Mouse (Mus musculus): ENCODE data around the gene Dip2c.

DNA sequence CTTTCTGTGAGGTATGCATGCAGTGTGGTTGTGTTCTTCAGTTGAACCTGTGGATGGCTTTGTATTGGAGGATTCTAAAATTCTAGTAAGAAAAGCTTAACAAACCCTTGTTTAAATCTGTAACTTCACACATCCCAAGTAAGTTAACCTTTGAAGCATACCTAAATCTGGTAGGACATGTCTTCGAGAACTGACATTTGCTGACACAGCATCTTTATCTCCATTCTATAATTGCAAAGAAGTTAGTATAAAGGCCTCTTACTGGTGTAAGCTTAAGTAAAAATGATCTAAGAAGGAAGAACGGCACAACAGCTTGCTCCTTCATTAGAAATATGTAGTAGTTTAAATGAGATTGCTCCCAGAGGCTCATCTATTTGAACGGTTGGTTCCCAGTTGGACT is 71.1 kb downstream of the Dip2c start:
- TF ChIP-seq CTCF (IDR thresholded peaks at IDR 0.05; ENCODE audit: control insufficient read depth, insufficient read depth, low read length) (no peak), POLR2A (IDR thresholded peaks at IDR 0.05; ENCODE audit: borderline replicate concordance, control insufficient read depth, low read depth, low read length) (no peak)
